Mouse (Mus musculus): ENCODE data around the gene Atxn7l3. TPM values are rescaled to one million over a fixed set of nuclear protein-coding genes. Genes with fewer than 3 reads are reported as not detected.

Atxn7l3 gene
- polyA plus RNA-seq (2015; fragmentation: Nextera tagmentation; extraction: Ambion mirVana): 21.6 and 23.8 TPM in 2 replicates

DNA sequence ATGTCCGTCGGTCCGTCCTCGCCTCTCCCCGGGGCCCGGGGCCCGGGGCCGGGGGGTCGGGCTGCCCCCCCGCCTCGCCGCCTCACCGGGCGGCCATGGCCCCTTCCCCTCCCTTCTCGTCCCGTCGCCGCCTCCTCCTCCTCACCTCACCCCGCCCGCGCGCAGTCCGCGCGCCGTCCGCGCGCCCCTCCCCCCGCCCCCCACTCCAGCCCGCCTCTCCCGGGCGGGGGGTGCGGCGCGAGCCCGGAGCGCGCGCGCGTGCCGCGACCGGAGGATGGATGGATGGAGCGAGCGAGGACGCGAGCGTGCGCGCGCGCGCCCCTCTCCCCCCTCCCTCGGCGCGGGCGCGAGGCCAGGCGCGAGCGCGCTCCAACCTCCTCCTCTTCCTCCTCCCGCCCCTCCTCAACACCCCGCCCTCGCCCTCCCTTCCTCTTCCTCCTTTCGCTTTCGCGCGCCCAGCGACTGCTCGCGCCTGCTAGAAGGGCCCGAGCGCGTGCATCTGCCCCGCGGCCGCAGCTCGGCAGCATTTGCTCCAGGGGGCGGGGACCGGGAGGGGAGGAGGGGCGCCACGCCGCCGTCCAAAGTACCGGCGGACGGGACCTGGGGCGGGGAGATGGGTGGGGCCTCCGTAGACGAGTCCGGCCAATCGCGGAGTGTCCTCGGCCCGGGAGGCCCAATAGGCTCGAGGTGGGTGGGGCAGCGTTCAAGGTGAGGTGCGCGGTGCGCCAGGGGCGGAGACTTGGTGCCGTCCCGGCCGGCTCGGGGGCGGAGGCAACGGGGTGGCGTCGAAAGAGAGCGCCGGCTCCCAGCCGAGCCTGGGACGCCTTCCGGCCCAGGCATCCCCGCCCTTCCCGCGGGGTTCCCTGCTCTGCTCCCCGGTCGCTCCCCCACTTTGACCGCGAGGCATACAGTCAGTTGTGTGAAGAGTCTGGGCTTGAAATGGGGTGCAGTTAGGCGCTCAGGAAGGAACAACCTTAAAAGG lies at the start of gene Atxn7l3:
Atxn7l3 (minus strand) TSS at position 141 of the 982 bp plus-strand sequence.
- WGBS: 0% methylated on average over 60 of the region's 125 CpGs
- H3K9me3 ChIP-seq: no peaks in the 10 kb centered on the region
- H3K36me3 ChIP-seq: peaks cover 27% of the 10 kb centered on the region
- peak within 1 kb of the TSS; percentile 85 for H3K4me3 ChIP-seq
- H3K27ac ChIP-seq: peak within 1 kb of the TSS; percentile 99
- no peaks in the 10 kb centered on the region for H3K27me3 ChIP-seq
- H3K4me2 ChIP-seq: peak within 1 kb of the TSS; percentile 88
- H3K9ac ChIP-seq: peak within 1 kb of the TSS; percentile 95
- peak; percentile 93 for ATAC-seq (ENCODE audit: insufficient number of reproducible peaks, insufficient read depth, low FRiP score, low TSS enrichment, low read depth)
- peaks cover 23% of the 10 kb centered on the region for H3K4me1 ChIP-seq

DNA sequence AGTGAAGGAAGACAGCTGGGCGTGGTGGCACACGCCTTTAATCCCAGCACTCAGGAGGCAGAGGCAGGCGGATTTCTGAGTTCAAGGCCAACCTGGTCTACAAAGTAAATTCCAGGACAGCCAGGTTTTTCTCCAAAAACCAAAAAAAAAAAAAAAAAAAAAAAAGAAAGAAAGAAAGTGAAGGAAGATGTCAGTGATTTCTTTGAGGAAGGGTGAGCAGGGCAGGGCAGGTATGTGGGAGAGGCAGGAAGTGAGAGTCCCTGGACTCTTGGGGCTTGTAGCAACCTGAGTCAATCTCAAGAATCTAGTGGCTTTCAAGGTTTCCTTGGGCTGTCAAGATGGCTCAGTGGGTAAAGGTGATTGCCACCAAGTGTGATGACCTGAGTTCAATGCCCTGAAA lies 48.0 kb upstream of the Atxn7l3 start:
- WGBS: 85% methylated on average over 3 of the region's 3 CpGs
- Histone ChIP-seq H3K27me3 (no peaks in the 10 kb centered on the region), H3K4me3 (no peak overlapping the region), H3K36me3 (no peaks in the 10 kb centered on the region), H3K27ac (no peak overlapping the region), H3K4me2 (no peak overlapping the region), H3K4me1 (no peaks in the 10 kb centered on the region), H3K9me3 (no peaks in the 10 kb centered on the region), H3K9ac (no peak overlapping the region)
- ATAC-seq (ENCODE audit: insufficient number of reproducible peaks, insufficient read depth, low FRiP score, low TSS enrichment, low read depth): no peak

DNA sequence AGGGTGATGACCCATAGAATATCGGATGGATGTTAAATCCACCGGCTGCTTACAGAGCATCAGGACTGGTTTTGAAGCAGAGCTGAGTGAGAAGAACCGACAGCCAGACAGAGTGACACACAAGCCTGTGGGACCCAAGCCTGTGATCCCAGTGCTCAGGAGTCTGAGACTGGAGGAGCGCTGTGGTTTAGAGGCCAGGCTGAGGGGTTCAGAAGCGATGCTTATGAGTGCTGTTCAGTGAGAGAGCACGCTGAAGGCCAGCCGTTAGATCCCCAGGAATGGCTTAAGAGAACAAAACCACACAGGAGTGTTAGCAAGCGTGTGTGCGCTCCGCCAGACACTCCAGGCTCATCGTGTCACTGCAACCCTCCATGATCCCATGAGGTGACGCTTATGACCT lies 46.3 kb upstream of the Atxn7l3 start:
- no peak overlapping the region for H3K4me3 ChIP-seq
- H3K9ac ChIP-seq: no peak overlapping the region
- no peaks in the 10 kb centered on the region for H3K36me3 ChIP-seq
- H3K27me3 ChIP-seq: no peaks in the 10 kb centered on the region
- H3K27ac ChIP-seq: no peak overlapping the region
- H3K9me3 ChIP-seq: no peaks in the 10 kb centered on the region
- no peak for ATAC-seq (ENCODE audit: insufficient number of reproducible peaks, insufficient read depth, low FRiP score, low TSS enrichment, low read depth)
- WGBS: 67% methylated on average over 12 of the region's 12 CpGs
- H3K4me2 ChIP-seq: no peak overlapping the region
- no peaks in the 10 kb centered on the region for H3K4me1 ChIP-seq

DNA sequence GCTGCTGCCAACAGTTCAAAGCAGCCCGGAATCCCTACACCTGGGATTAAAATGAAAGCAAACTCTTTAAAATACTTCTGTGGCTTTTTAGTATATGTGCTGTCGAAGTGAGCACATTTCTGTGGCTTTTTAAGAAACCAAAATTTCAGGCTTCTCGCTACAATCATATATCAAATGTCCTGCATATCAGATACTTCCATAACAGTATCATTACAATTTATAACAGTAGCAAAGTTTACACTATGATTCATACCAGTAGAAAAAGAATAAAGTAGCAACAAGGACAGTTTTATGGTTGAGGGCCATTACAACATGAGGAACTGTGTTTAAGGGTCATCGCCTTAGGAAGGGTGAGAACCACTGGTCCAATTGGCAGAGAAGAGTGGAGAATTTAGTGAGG lies 44.7 kb upstream of the Atxn7l3 start:
- no peak overlapping the region for H3K4me3 ChIP-seq
- 78% methylated on average over 4 of the region's 4 CpGs for WGBS
- ATAC-seq (ENCODE audit: insufficient number of reproducible peaks, insufficient read depth, low FRiP score, low TSS enrichment, low read depth): no peak

DNA sequence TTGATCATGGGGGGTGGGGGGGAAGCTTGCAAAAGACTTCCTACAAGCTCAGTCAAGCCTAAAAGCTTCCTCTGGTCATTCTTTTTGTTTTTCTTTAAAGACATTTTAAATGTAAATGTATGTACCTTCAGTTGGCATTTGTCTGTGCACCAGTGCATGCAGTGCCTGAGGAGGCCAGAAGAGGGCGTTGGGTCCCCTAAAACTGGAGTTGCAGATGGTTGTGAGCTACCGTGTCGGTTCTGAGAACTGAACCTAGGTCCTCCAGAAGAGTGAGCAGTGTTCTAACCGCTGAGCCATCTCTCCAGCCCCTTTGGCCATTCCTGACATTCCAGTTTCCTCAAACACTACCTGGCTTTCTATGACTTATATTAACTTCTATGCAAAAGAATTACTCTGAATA lies 43.2 kb upstream of the Atxn7l3 start:
- H3K9me3 ChIP-seq: no peaks in the 10 kb centered on the region
- no peaks in the 10 kb centered on the region for H3K4me1 ChIP-seq
- WGBS: 59% methylated on average over 4 of the region's 4 CpGs
- no peaks in the 10 kb centered on the region for H3K27me3 ChIP-seq
- no peak overlapping the region for H3K27ac ChIP-seq
- no peaks in the 10 kb centered on the region for H3K36me3 ChIP-seq
- ATAC-seq (ENCODE audit: insufficient number of reproducible peaks, insufficient read depth, low FRiP score, low TSS enrichment, low read depth): no peak
- no peak overlapping the region for H3K4me3 ChIP-seq
- H3K9ac ChIP-seq: no peak overlapping the region
- H3K4me2 ChIP-seq: no peak overlapping the region

More for the DNA sequence above, 44.7 kb upstream of the Atxn7l3 start:
- Histone ChIP-seq H3K9me3 (no peaks in the 10 kb centered on the region), H3K9ac (no peak overlapping the region), H3K4me2 (no peak overlapping the region), H3K36me3 (no peaks in the 10 kb centered on the region), H3K27me3 (no peaks in the 10 kb centered on the region), H3K27ac (no peak overlapping the region), H3K4me1 (no peaks in the 10 kb centered on the region)

DNA sequence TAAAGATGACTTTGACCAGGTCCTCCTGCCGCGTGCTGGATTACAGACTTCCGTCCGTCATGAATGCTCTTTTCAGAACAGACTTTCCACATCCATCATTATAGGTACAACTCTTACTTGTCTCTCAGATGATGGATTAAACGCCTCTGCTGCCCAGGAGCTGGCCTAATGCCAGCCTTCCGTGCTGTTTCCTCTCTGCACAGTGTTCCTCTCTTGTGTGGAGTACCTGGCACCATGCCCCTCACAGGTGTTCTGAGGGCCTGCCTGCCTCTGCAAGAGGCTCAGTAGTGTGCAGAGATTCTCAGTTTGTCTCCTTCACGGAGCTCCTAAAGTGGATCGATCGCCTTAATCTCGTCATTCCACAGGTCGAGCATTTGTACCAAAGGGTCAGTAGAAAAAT lies 42.8 kb upstream of the Atxn7l3 start:
- no peak for ATAC-seq (ENCODE audit: insufficient number of reproducible peaks, insufficient read depth, low FRiP score, low TSS enrichment, low read depth)
- Histone ChIP-seq H3K27ac (no peak overlapping the region), H3K4me1 (no peaks in the 10 kb centered on the region), H3K36me3 (no peaks in the 10 kb centered on the region), H3K4me2 (no peak overlapping the region), H3K4me3 (no peak overlapping the region), H3K9me3 (no peaks in the 10 kb centered on the region), H3K9ac (no peak overlapping the region), H3K27me3 (no peaks in the 10 kb centered on the region)
- WGBS: 74% methylated on average over 11 of the region's 11 CpGs

DNA sequence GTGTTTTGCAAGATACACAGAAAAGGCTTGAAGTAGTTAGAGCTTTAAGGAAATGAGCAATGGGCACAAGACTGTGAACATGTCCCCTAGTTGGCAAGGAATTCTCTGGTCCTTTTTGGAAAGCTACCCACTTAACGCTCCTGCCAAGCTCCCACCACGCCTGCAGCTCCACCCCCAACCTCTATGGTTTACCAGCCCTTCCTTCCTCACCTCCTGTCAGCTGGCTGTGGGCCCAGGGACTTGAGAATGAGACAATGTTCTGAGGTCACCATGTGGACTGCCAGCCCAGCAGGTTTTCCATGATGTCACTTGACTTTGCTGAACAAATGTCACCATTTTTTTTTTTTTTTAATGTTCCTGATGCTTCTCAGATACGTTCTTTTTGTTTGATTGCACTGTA lies 42.1 kb upstream of the Atxn7l3 start:
- no peaks in the 10 kb centered on the region for H3K27me3 ChIP-seq
- no peak overlapping the region for H3K27ac ChIP-seq
- 65% methylated on average over 3 of the region's 3 CpGs for WGBS
- no peak overlapping the region for H3K4me3 ChIP-seq
- H3K9me3 ChIP-seq: no peaks in the 10 kb centered on the region
- no peak for ATAC-seq (ENCODE audit: insufficient number of reproducible peaks, insufficient read depth, low FRiP score, low TSS enrichment, low read depth)
- H3K9ac ChIP-seq: no peak overlapping the region
- no peaks in the 10 kb centered on the region for H3K36me3 ChIP-seq
- no peaks in the 10 kb centered on the region for H3K4me1 ChIP-seq
- no peak overlapping the region for H3K4me2 ChIP-seq

DNA sequence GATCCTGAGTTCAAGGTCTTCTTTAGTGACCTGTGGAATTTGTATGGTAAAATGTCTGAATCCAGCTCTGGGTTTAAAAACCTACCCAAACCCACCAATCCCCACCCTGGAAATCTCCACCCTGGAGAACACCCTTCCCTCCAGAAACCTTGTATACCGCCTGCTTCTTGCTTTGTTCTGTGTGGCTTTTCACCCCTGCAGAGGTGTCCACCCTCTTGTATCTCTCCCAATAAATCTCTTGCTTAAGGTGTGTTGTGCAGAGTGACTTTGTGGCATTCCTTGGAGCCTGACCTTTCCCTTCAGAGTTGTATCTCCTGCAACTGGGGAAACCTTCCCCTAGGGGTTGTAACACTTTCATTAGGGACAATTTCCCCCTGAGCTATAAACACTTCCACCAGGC lies 41.5 kb upstream of the Atxn7l3 start:
- H3K36me3 ChIP-seq: no peaks in the 10 kb centered on the region
- H3K4me2 ChIP-seq: no peak overlapping the region
- no peak overlapping the region for H3K4me3 ChIP-seq
- ATAC-seq (ENCODE audit: insufficient number of reproducible peaks, insufficient read depth, low FRiP score, low TSS enrichment, low read depth): no peak
- H3K9ac ChIP-seq: no peak overlapping the region
- WGBS: 86% methylated on average over 1 of the region's 1 CpGs
- no peaks in the 10 kb centered on the region for H3K9me3 ChIP-seq
- H3K27me3 ChIP-seq: no peaks in the 10 kb centered on the region
- no peaks in the 10 kb centered on the region for H3K4me1 ChIP-seq
- no peak overlapping the region for H3K27ac ChIP-seq

DNA sequence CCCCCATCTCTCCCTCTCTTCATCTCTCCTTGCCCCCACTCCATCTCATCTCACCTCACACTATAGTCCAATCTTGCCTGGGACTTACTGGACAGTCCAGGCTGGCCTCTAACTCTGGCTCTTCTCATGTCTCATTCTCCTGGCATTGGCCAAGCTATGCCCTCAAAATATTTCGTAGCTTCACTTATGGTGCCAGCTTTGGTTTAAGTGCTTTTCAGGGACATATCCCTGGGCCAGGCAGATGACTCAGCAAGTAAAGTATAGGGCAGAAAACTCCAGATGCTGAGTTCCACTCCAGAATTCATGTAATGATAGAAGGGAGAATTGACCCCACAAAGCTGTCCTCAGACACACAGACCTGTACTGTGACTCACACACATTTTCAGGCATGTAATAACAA lies 39.8 kb upstream of the Atxn7l3 start:
- no peaks in the 10 kb centered on the region for H3K27me3 ChIP-seq
- no peak overlapping the region for H3K4me3 ChIP-seq
- H3K27ac ChIP-seq: no peak overlapping the region
- no peaks in the 10 kb centered on the region for H3K4me1 ChIP-seq
- WGBS: 79% methylated on average over 1 of the region's 1 CpGs
- no peak for ATAC-seq (ENCODE audit: insufficient number of reproducible peaks, insufficient read depth, low FRiP score, low TSS enrichment, low read depth)
- H3K36me3 ChIP-seq: no peaks in the 10 kb centered on the region
- H3K9me3 ChIP-seq: no peaks in the 10 kb centered on the region
- no peak overlapping the region for H3K4me2 ChIP-seq
- H3K9ac ChIP-seq: no peak overlapping the region

DNA sequence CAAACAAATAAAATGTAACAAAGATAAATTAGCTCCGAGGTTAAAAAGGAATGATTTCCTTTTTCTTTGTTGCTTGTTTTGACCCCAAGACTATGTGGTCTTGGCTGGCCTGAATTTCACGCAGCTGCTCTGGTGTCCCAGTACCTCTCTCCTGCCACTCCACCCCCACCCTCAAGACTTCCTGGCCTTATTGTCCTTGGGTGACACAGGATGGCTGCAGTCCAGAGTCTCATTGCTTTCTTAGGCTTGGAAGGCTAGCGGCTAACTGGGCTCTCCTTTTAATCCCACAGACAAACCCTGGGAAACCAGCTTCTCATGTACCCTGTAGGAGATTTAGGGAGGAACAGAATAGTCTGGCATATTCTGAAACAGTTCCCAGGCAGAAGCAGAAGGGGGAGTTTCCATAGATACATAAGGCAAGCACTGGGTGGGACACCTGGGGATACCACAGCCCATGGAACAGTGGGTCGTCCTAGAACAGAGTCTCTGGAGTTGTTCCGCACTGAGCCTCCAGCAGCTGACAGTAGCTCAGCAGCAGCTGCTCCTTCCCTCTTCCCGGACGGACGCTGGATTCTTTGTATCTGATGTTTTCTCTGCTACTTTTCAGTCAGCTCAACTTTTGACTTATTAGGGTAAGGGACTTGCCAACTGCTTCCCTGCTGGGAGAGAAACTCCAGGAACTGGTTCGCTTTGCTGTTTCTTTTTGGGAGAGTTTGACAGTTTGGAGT lies 38.7 kb upstream of the Atxn7l3 start:
- Histone ChIP-seq H3K9ac (no peak overlapping the region), H3K27me3 (no peaks in the 10 kb centered on the region), H3K36me3 (no peaks in the 10 kb centered on the region), H3K4me2 (no peak overlapping the region), H3K4me1 (no peaks in the 10 kb centered on the region), H3K9me3 (no peaks in the 10 kb centered on the region), H3K27ac (no peak overlapping the region), H3K4me3 (no peak overlapping the region)
- ATAC-seq (ENCODE audit: insufficient number of reproducible peaks, insufficient read depth, low FRiP score, low TSS enrichment, low read depth): no peak
- WGBS: 36% methylated on average over 9 of the region's 9 CpGs

DNA sequence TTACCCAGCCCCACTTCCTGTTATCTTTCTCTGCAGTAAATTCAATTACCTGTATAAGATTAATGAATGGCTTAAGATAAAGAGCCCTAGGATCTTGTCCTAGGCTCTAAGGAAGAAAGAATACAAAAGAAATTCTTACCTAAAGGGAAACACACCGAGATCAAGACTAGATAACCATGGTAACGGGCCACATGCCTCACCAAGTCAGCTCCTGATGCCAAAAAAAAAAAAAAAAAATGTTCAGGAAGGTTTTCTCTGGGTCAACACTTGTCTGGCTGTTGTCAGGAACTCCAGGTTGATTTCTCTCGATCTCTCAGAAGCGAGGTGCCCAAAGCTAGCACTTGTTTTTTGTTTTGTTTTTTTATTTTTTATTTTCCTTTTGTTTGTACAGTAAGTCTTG lies 37.6 kb upstream of the Atxn7l3 start:
- Histone ChIP-seq H3K27ac (no peak overlapping the region), H3K9ac (no peak overlapping the region), H3K4me1 (no peaks in the 10 kb centered on the region), H3K27me3 (no peaks in the 10 kb centered on the region), H3K4me2 (no peak overlapping the region), H3K9me3 (no peaks in the 10 kb centered on the region), H3K4me3 (no peak overlapping the region), H3K36me3 (no peaks in the 10 kb centered on the region)
- 58% methylated on average over 4 of the region's 4 CpGs for WGBS
- ATAC-seq (ENCODE audit: insufficient number of reproducible peaks, insufficient read depth, low FRiP score, low TSS enrichment, low read depth): no peak

DNA sequence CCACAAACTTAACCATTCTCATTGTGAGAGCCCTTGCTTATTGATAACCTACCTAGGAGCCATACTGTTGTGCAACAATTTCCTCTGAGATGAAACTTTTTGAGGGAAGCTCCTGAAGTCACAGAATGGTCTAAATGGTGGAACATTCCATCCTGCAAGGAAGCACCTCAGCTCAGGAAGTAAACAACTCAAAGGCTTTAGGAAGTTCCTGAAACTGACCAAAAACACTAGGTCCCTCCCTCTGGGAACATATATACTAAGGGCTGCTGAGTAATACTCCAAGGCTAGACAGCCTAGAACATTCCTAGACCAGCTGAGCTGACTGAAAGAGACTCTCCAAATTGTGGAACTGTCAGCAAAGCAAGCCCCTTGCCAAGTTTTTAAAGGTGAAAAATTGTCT lies 36.6 kb upstream of the Atxn7l3 start:
- no peaks in the 10 kb centered on the region for H3K27me3 ChIP-seq
- H3K36me3 ChIP-seq: no peaks in the 10 kb centered on the region
- H3K9ac ChIP-seq: no peak overlapping the region
- no peaks in the 10 kb centered on the region for H3K9me3 ChIP-seq
- H3K27ac ChIP-seq: no peak overlapping the region
- no peak for ATAC-seq (ENCODE audit: insufficient number of reproducible peaks, insufficient read depth, low FRiP score, low TSS enrichment, low read depth)
- H3K4me1 ChIP-seq: no peaks in the 10 kb centered on the region
- no peak overlapping the region for H3K4me3 ChIP-seq
- H3K4me2 ChIP-seq: no peak overlapping the region

All from embryonic facial prominence, embryonic 13.5 days (tissue).